Mouse (Mus musculus): ENCODE results near the gene Adgrg2. TPM values are rescaled to one million over a fixed set of nuclear protein-coding genes. Genes with fewer than 3 reads are reported as not detected.

Adgrg2 gene
- not detected in 2 replicates for polyA plus RNA-seq (2012)

GRCm38 (mm10) chrX:160390464-160390956, at the start of gene Adgrg2:
Adgrg2 (plus strand) TSS chrX:160390690.
- H3K4me3 ChIP-seq (replicated peaks): peak within 1 kb of the TSS; percentile 36
- no peak for TF ChIP-seq GATA1 (IDR thresholded peaks at IDR 0.05; ENCODE audit: low read length)
- TF ChIP-seq TAL1 (IDR thresholded peaks at IDR 0.05; ENCODE audit: low read length): no peak
- peaks cover 28% of the 10 kb centered on the region for H3K27me3 ChIP-seq (ENCODE audit: control insufficient read depth)

GRCm38 (mm10) chrX:160350995-160351394, 39.5 kb upstream of the Adgrg2 start:
- Histone ChIP-seq H3K4me1 (ENCODE audit: control insufficient read depth) (no peaks in the 10 kb centered on the region), H3K9me3 (ENCODE audit: control insufficient read depth, low read length) (no peaks in the 10 kb centered on the region)
- no peak for TF ChIP-seq GATA1 (IDR thresholded peaks at IDR 0.05; ENCODE audit: low read length)
- TF ChIP-seq TAL1 (IDR thresholded peaks at IDR 0.05; ENCODE audit: low read length): no peak

More at GRCm38 (mm10) chrX:160390464-160390956, at the start of gene Adgrg2:
- H3K4me1 ChIP-seq (ENCODE audit: control insufficient read depth): no peaks in the 10 kb centered on the region
- no peaks in the 10 kb centered on the region; the same call in 1 of the 2 replicates for H3K9me3 ChIP-seq (ENCODE audit: control insufficient read depth, low read length)
- no peaks in the 10 kb centered on the region for H3K36me3 ChIP-seq (ENCODE audit: control insufficient read depth)

GRCm38 (mm10) chrX:160351967-160352677, 38.4 kb upstream of the Adgrg2 start:
- H3K27me3 ChIP-seq (ENCODE audit: control insufficient read depth): no peaks in the 10 kb centered on the region
- H3K4me1 ChIP-seq (ENCODE audit: control insufficient read depth): no peaks in the 10 kb centered on the region
- H3K9me3 ChIP-seq (ENCODE audit: control insufficient read depth, low read length): no peaks in the 10 kb centered on the region
- no peak overlapping the region for H3K4me3 ChIP-seq (replicated peaks)
- H3K36me3 ChIP-seq (ENCODE audit: control insufficient read depth): no peaks in the 10 kb centered on the region
- TF ChIP-seq TAL1 (IDR thresholded peaks at IDR 0.05; ENCODE audit: low read length): no peak

More at GRCm38 (mm10) chrX:160350995-160351394, 39.5 kb upstream of the Adgrg2 start:
- H3K36me3 ChIP-seq (ENCODE audit: control insufficient read depth): no peaks in the 10 kb centered on the region
- no peaks in the 10 kb centered on the region for H3K27me3 ChIP-seq (ENCODE audit: control insufficient read depth)
- H3K4me3 ChIP-seq (replicated peaks): no peak overlapping the region

DNA sequence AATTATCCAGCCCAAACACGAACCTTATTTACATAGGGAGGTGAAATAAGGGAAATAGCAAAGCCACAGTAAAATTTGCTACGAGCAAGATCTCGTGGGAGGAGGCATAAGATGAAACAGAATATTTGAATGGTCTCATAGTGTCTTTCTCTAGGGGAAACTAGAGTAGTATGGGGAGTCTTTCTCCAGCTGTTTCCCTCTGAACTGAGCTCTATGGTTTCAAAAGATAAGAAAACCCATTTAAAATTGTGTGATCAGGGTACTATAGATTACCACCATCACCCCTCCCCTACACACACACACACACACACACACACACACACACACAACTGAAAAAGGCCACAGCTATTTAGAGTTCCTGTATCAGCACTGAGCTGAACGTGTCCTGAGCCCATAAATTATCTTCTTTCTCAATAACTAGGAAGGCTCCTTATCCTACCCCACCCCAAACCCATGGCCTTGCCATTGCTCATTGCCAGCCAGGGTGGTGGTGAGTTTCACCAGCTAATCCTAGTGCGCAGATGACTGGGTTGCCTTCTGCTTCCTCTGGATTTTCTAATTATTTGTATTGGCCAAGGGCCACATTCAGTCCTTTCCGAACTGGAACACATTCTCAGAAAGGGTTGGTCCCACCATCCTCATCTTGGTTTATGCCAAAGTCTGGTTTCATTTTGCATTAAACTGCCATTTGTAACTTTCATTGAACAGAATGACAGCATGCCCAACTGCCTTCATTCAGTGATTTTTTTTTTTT, 5.6 kb upstream of the Adgrg2 start:
- peaks cover 4% of the 10 kb centered on the region for H3K9me3 ChIP-seq (ENCODE audit: control insufficient read depth, low read length)
- H3K36me3 ChIP-seq (ENCODE audit: control insufficient read depth): no peaks in the 10 kb centered on the region
- no peak overlapping the region for H3K4me3 ChIP-seq (replicated peaks)
- no peak for TF ChIP-seq GATA1 (IDR thresholded peaks at IDR 0.05; ENCODE audit: low read length)
- TF ChIP-seq TAL1 (IDR thresholded peaks at IDR 0.05; ENCODE audit: low read length): no peak
- peaks cover 2% of the 10 kb centered on the region; the same call in 1 of the 2 replicates for H3K4me1 ChIP-seq (ENCODE audit: control insufficient read depth)
- H3K27me3 ChIP-seq (ENCODE audit: control insufficient read depth): peaks cover 3% of the 10 kb centered on the region; the same call in 1 of the 2 replicates

GRCm38 (mm10) chrX:160385502-160385772, 5.1 kb upstream of the Adgrg2 start:
- Histone ChIP-seq H3K36me3 (ENCODE audit: control insufficient read depth) (no peaks in the 10 kb centered on the region), H3K9me3 (ENCODE audit: control insufficient read depth, low read length) (peaks cover 4% of the 10 kb centered on the region), H3K4me1 (ENCODE audit: control insufficient read depth) (peaks cover 2% of the 10 kb centered on the region; the same call in 1 of the 2 replicates), H3K27me3 (ENCODE audit: control insufficient read depth) (peaks cover 7% of the 10 kb centered on the region), H3K4me3 (replicated peaks) (no peak overlapping the region)
- TF ChIP-seq GATA1 (IDR thresholded peaks at IDR 0.05; ENCODE audit: low read length): no peak
- no peak for TF ChIP-seq TAL1 (IDR thresholded peaks at IDR 0.05; ENCODE audit: low read length)

DNA sequence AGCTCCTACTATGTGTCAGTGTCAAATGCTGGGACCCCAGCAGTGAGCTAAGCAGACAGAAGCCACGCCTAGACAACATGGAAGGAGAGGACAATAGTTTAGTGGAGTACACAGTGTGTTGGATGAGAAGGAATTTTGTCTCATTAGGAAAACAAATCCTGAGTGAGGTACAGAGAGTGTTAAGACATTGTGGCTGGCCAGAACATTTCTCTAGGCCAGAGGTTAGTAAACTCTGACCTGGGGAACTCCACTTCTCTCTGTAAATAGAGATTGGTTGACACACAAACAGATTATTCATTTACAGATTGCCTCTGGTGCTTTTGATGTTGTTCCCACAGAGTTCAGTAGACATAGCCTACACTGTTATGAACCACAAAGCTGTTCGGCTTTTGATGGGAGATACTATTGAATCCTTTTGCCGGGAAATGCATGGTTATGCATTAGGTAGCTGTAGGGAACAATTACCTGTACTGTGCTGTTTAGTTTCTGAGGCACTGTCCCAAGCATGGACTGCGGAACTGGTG, 22.5 kb downstream of the Adgrg2 start:
- H3K4me3 ChIP-seq (replicated peaks): no peak overlapping the region
- H3K36me3 ChIP-seq (ENCODE audit: control insufficient read depth): no peaks in the 10 kb centered on the region
- no peaks in the 10 kb centered on the region for H3K4me1 ChIP-seq (ENCODE audit: control insufficient read depth)
- no peaks in the 10 kb centered on the region; the same call in 1 of the 2 replicates for H3K27me3 ChIP-seq (ENCODE audit: control insufficient read depth)
- no peaks in the 10 kb centered on the region for H3K9me3 ChIP-seq (ENCODE audit: control insufficient read depth, low read length)
- TF ChIP-seq GATA1 (IDR thresholded peaks at IDR 0.05; ENCODE audit: low read length): no peak
- TF ChIP-seq TAL1 (IDR thresholded peaks at IDR 0.05; ENCODE audit: low read length): no peak

DNA sequence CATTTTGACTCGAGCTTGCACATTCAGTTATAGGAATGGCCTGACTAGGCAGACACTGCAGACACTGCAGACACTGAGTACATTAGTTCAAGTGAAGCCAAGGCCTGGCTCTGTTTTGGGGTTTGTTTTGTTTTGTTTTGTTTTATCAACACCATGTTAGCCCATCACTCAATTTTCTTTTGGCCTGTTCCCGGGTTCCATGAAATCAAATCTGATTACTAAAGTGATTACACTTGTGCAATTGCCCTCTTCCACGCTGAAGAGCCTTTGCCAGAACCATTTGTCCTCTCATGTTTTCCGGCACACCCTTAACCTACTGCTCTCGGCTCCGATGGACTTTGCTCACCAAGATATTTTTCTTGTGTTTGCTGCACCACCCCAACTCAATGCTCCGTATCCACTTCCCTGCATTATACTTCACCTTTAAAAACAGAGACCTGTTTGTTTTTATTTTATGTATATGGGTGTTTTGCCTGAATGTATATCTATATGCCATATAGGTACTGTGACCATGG, 23.4 kb downstream of the Adgrg2 start:
- Histone ChIP-seq H3K9me3 (ENCODE audit: control insufficient read depth, low read length) (no peaks in the 10 kb centered on the region), H3K4me1 (ENCODE audit: control insufficient read depth) (no peaks in the 10 kb centered on the region), H3K27me3 (ENCODE audit: control insufficient read depth) (no peaks in the 10 kb centered on the region), H3K36me3 (ENCODE audit: control insufficient read depth) (no peaks in the 10 kb centered on the region), H3K4me3 (replicated peaks) (no peak overlapping the region)
- TF ChIP-seq TAL1 (IDR thresholded peaks at IDR 0.05; ENCODE audit: low read length) (no peak), GATA1 (IDR thresholded peaks at IDR 0.05; ENCODE audit: low read length) (no peak)

DNA sequence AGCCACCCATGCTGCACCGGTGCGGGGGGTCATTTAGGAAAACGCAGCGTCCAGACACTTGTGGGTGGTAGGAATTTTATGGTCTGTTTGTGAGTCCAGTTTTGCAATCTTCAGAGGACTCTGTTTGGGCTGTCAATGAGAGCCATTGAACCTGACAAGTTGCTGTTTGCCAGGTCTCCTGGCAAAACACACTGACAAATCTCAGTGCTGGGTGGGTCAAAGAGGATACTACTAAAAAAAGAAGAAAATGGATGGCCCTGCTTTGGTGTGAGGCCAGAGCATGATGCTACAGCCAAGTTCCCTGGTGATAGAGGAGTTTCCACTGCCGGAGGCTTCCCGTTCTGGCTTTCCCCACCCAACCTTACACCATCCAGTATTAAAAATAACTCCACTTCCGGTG, 27.9 kb downstream of the Adgrg2 start:
- H3K4me3 ChIP-seq (replicated peaks): no peak overlapping the region
- no peaks in the 10 kb centered on the region for H3K36me3 ChIP-seq (ENCODE audit: control insufficient read depth)
- TF ChIP-seq TAL1 (IDR thresholded peaks at IDR 0.05; ENCODE audit: low read length): no peak
- no peak for TF ChIP-seq GATA1 (IDR thresholded peaks at IDR 0.05; ENCODE audit: low read length)
- no peaks in the 10 kb centered on the region for H3K27me3 ChIP-seq (ENCODE audit: control insufficient read depth)
- H3K4me1 ChIP-seq (ENCODE audit: control insufficient read depth): no peaks in the 10 kb centered on the region
- H3K9me3 ChIP-seq (ENCODE audit: control insufficient read depth, low read length): no peaks in the 10 kb centered on the region

DNA sequence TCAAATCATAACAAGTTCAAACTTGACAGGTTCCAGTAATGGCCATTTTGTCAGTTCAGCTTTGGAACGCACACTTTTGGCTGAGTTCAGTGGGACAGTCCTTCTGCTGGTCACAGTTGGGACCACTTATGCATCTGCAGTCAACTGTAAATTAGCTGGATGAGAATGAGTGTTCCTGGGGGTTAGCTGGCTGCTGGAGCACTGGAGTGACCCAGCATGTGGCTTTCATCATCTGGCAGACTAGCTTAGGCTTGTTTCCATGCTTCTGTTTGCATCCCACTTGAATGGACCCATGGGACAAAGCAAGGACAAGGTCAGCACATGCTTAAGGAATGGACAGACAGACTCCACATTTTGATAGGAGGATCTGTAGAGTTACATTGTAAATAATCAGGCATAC, 33.2 kb downstream of the Adgrg2 start:
- Histone ChIP-seq H3K4me3 (replicated peaks) (no peak overlapping the region), H3K4me1 (ENCODE audit: control insufficient read depth) (no peaks in the 10 kb centered on the region), H3K36me3 (ENCODE audit: control insufficient read depth) (no peaks in the 10 kb centered on the region), H3K9me3 (ENCODE audit: control insufficient read depth, low read length) (no peaks in the 10 kb centered on the region), H3K27me3 (ENCODE audit: control insufficient read depth) (no peaks in the 10 kb centered on the region)
- TF ChIP-seq TAL1 (IDR thresholded peaks at IDR 0.05; ENCODE audit: low read length) (no peak), GATA1 (IDR thresholded peaks at IDR 0.05; ENCODE audit: low read length) (no peak)
